Mouse (Mus musculus) ES-E14 (cell line): Measurements from ENCODE around the gene Wnt3a.

Experiments used
- CHD2 ChIP-seq: IDR thresholded peaks from 2 replicates; pipeline ENCODE4 v1.6.1; 2014; ENCODE audit warnings: mild to moderate bottlenecking, low read depth, low read length, inconsistent platforms
- HCFC1 ChIP-seq: IDR thresholded peaks from 2 replicates; pipeline ENCODE4 v1.6.1; 2012; ENCODE audit warnings: low read length, inconsistent platforms, borderline replicate concordance; ENCODE audit not compliant: insufficient read depth
- MAFK ChIP-seq: IDR thresholded peaks from 2 replicates; pipeline ENCODE4 v1.6.1; 2014; ENCODE audit warnings: mild to moderate bottlenecking, low read depth, low read length, inconsistent platforms; ENCODE audit not compliant: insufficient read depth
- ZC3H11A ChIP-seq: IDR thresholded peaks from 2 replicates; pipeline ENCODE4 v1.6.1; 2012; ENCODE audit warnings: low read depth, mild to moderate bottlenecking, inconsistent platforms, low read length, borderline replicate concordance
- ZNF384 ChIP-seq: IDR thresholded peaks from 2 replicates; pipeline ENCODE4 v1.6.1; 2012; ENCODE audit warnings: low read depth, low read length, inconsistent platforms

- TF ChIP-seq ZC3H11A (no peak), CHD2 (no peak), HCFC1 (no peak), MAFK (no peak), ZNF384 (no peak)
Observed at GRCm38 (mm10) chr11:59313029-59313811, 22.7 kb upstream of the Wnt3a start.
